Mouse (Mus musculus) MEL (cell line): ENCODE measurements around the gene Agr2.

Experiments
- CTCF ChIP-seq, 3 experiments: IDR thresholded peaks in 2 of 3; conservative IDR thresholded peaks in 1 of 3; 2 replicates each; pipeline ENCODE4 v1.5.1; 2011 to 2012; ENCODE audit warnings: low read length in 3 of 3, low read depth in 2 of 3, mild to moderate bottlenecking in 2 of 3, improper control_type of control experiment in 1 of 3, inconsistent platforms in 1 of 3, mixed read lengths in 1 of 3, moderate library complexity in 1 of 3; ENCODE audit not compliant: control insufficient read depth in 1 of 3, insufficient read depth in 1 of 3, poor library complexity in 1 of 3, severe bottlenecking in 1 of 3
- GATA1 ChIP-seq: IDR thresholded peaks from 2 replicates; pipeline ENCODE4 v1.6.1; 2011; ENCODE audit warnings: low read depth, low read length, improper control_type of control experiment
- MAFK ChIP-seq: IDR thresholded peaks from 2 replicates; pipeline ENCODE4 v1.6.1; 2011; ENCODE audit warnings: low read depth, mild to moderate bottlenecking, low read length, improper control_type of control experiment, borderline replicate concordance
- TAL1 ChIP-seq: IDR thresholded peaks from 2 replicates; pipeline ENCODE4 v1.6.1; 2012; ENCODE audit warnings: mild to moderate bottlenecking, inconsistent platforms, low read length, moderate library complexity, mixed read lengths

- no peak for TF ChIP-seq TAL1
- TF ChIP-seq GATA1, result no peak
- no peak for TF ChIP-seq CTCF (IDR thresholded peaks at IDR 0.05 in 2 of 3, conservative IDR thresholded peaks at IDR 0.05 in 1 of 3; ENCODE audit: control insufficient read depth in 1 of 3, insufficient read depth in 1 of 3, low read depth in 2 of 3, low read length in 3 of 3, poor library complexity in 1 of 3, severe bottlenecking in 1 of 3)
- no peak for TF ChIP-seq MAFK
Observed at GRCm38 (mm10) chr12:36004714-36005113, 12.0 kb downstream of the Agr2 start.
